Mouse (Mus musculus) testis, adult 2 months (tissue): ENCODE data around the gene Dtnbp1.

Experiments
- CTCF ChIP-seq: fragments of 200-500 bp; IDR thresholded peaks from 2 replicates; pipeline ENCODE4 v1.5.1; 2012; ENCODE audit warnings: low read depth, mild to moderate bottlenecking, inconsistent platforms, low read length, moderate library complexity; ENCODE audit not compliant: control insufficient read depth, insufficient read depth, insufficient replicate concordance
- POLR2A ChIP-seq: fragments of 200-500 bp; IDR thresholded peaks from 2 replicates; pipeline ENCODE4 v1.6.1; 2012; ENCODE audit warnings: low read depth, mild to moderate bottlenecking, inconsistent platforms, low read length, moderate library complexity; ENCODE audit not compliant: control insufficient read depth

DNA sequence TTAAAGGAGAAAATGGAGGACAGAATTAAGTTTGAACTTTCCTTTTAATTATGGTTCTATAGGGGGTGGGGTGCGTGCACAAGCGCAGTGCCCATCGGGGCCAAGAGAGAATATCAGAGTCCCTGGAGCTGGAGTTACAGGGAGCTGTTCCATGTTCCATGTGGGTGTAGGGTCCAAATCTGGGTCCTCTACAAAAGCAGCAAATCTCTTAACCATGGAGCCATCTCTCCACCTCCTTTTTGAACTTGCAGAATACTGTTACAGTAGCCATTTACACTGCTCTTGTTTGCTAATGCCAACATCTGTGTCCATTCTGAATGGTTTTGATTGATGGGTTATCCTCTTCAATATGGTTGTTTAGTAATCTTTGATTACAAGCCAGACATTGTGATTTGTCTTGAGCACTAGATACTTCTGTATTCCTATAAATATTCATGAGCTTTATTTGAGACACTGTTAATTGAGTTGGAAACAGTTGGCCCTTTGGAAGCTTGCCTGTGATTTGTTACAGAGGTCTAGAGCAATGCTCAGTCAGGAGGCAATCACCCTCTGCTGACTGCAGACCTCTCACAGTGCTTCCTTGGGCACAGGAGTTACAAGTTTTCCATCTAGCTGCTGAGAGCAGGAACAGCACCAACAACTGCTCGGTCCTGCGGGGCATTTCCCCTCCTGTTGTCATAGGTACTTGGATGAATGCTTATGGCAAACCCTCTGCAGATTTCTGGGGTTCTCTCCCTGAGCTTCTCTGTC is 41.2 kb downstream of the Dtnbp1 start:
- TF ChIP-seq CTCF (no peak), POLR2A (no peak)
